Mouse (Mus musculus): ENCODE measurements around the gene Rassf4. TPM values are rescaled to one million over a fixed set of nuclear protein-coding genes. Genes with fewer than 3 reads are reported as not detected.

The Rassf4 gene
- polyA plus RNA-seq, 1 experiment from 2014 or later: 29.0 TPM

- H3K9ac ChIP-seq (replicated peaks): 0 out of 2 replicates have a peak overlapping the region, but pooled peaks have one; percentile 5
- 79% methylated on average over 20 of the region's 20 CpGs for WGBS
- 0 out of 2 replicates have a peak overlapping the region, but pooled peaks have one; percentile 6 for H3K4me2 ChIP-seq
These were observed 22.2 kb downstream of the Rassf4 start for GRCm38 (mm10) chr6:116651437-116652118.

GRCm38 (mm10) chr6:116650406-116650805 is 23.3 kb downstream of the Rassf4 start, which contains the start of gene Depp1:
Depp1 (plus strand) TSS chr6:116650609.
- WGBS: 36% methylated on average over 6 of the region's 6 CpGs
- Histone ChIP-seq H3K4me1 (no peaks in the 10 kb centered on the region), H3K9ac (replicated peaks) (no peak within 1 kb of the TSS), H3K9me3 (replicated peaks) (no peaks in the 10 kb centered on the region), H3K4me2 (0 out of 2 replicates have a peak within 1 kb of the TSS, but pooled peaks have one; percentile 6), H3K36me3 (no peaks in the 10 kb centered on the region), H3K27ac (replicated peaks) (no peak within 1 kb of the TSS), H3K27me3 (replicated peaks) (no peaks in the 10 kb centered on the region), H3K4me3 (replicated peaks) (no peak within 1 kb of the TSS)
- no peak for ATAC-seq (ENCODE audit: low FRiP score)

More at GRCm38 (mm10) chr6:116651437-116652118, 22.2 kb downstream of the Rassf4 start:
- H3K4me1 ChIP-seq: no peaks in the 10 kb centered on the region
- no peak overlapping the region for H3K4me3 ChIP-seq (replicated peaks)
- H3K27me3 ChIP-seq (replicated peaks): no peaks in the 10 kb centered on the region
- H3K36me3 ChIP-seq: no peaks in the 10 kb centered on the region
- no peak overlapping the region for H3K27ac ChIP-seq (replicated peaks)
- no peaks in the 10 kb centered on the region for H3K9me3 ChIP-seq (replicated peaks)
- no peak for ATAC-seq (ENCODE audit: low FRiP score)

- Histone ChIP-seq H3K4me3 (replicated peaks) (no peak overlapping the region), H3K27me3 (replicated peaks) (no peaks in the 10 kb centered on the region), H3K9ac (replicated peaks) (no peak overlapping the region), H3K4me2 (no peak overlapping the region), H3K9me3 (replicated peaks) (no peaks in the 10 kb centered on the region), H3K36me3 (no peaks in the 10 kb centered on the region), H3K4me1 (no peaks in the 10 kb centered on the region), H3K27ac (replicated peaks) (no peak overlapping the region)
- 90% methylated on average over 7 of the region's 7 CpGs for WGBS
- no peak for ATAC-seq (ENCODE audit: low FRiP score)
These were observed 23.9 kb downstream of the Rassf4 start for GRCm38 (mm10) chr6:116649811-116650210.

- no peak for ATAC-seq (ENCODE audit: low FRiP score)
- H3K9ac ChIP-seq (replicated peaks): no peak overlapping the region
These were observed 26.0 kb downstream of the Rassf4 start for GRCm38 (mm10) chr6:116647763-116648162.

GRCm38 (mm10) chr6:116644335-116644734 is 29.4 kb downstream of the Rassf4 start:
- 68% methylated on average over 3 of the region's 3 CpGs for WGBS
- H3K27ac ChIP-seq (replicated peaks): no peak overlapping the region

More at GRCm38 (mm10) chr6:116647763-116648162, 26.0 kb downstream of the Rassf4 start:
- Histone ChIP-seq H3K4me1 (no peaks in the 10 kb centered on the region), H3K27me3 (replicated peaks) (no peaks in the 10 kb centered on the region), H3K4me3 (replicated peaks) (no peak overlapping the region), H3K4me2 (no peak overlapping the region), H3K9me3 (replicated peaks) (no peaks in the 10 kb centered on the region), H3K36me3 (peaks cover 4% of the 10 kb centered on the region; the same call in 1 of the 2 replicates), H3K27ac (replicated peaks) (no peak overlapping the region)
- 80% methylated on average over 12 of the region's 12 CpGs for WGBS

GRCm38 (mm10) chr6:116643881-116644280 is 29.9 kb downstream of the Rassf4 start:
- H3K9ac ChIP-seq (replicated peaks): no peak overlapping the region
- no peaks in the 10 kb centered on the region for H3K4me1 ChIP-seq
- 66% methylated on average over 4 of the region's 4 CpGs for WGBS
- no peak overlapping the region for H3K4me2 ChIP-seq
- H3K4me3 ChIP-seq (replicated peaks): no peak overlapping the region
- no peaks in the 10 kb centered on the region for H3K9me3 ChIP-seq (replicated peaks)
- no peaks in the 10 kb centered on the region for H3K27me3 ChIP-seq (replicated peaks)
- no peak overlapping the region for H3K27ac ChIP-seq (replicated peaks)
- ATAC-seq (ENCODE audit: low FRiP score): no peak
- H3K36me3 ChIP-seq: peaks cover 4% of the 10 kb centered on the region; the same call in 1 of the 2 replicates

More at GRCm38 (mm10) chr6:116644335-116644734, 29.4 kb downstream of the Rassf4 start:
- H3K9me3 ChIP-seq (replicated peaks): no peaks in the 10 kb centered on the region
- no peak for ATAC-seq (ENCODE audit: low FRiP score)
- H3K9ac ChIP-seq (replicated peaks): no peak overlapping the region
- H3K36me3 ChIP-seq: peaks cover 4% of the 10 kb centered on the region; the same call in 1 of the 2 replicates
- H3K4me2 ChIP-seq: no peak overlapping the region
- H3K27me3 ChIP-seq (replicated peaks): no peaks in the 10 kb centered on the region
- H3K4me1 ChIP-seq: no peaks in the 10 kb centered on the region
- H3K4me3 ChIP-seq (replicated peaks): no peak overlapping the region

- no peak for ATAC-seq (ENCODE audit: low FRiP score)
- H3K4me1 ChIP-seq: no peaks in the 10 kb centered on the region
- no peak overlapping the region for H3K9ac ChIP-seq (replicated peaks)
- no peak overlapping the region for H3K4me2 ChIP-seq
- peaks cover 4% of the 10 kb centered on the region; the same call in 1 of the 2 replicates for H3K36me3 ChIP-seq
- WGBS: 88% methylated on average over 11 of the region's 11 CpGs
- H3K4me3 ChIP-seq (replicated peaks): no peak overlapping the region
- no peak overlapping the region for H3K27ac ChIP-seq (replicated peaks)
- H3K9me3 ChIP-seq (replicated peaks): no peaks in the 10 kb centered on the region
- no peaks in the 10 kb centered on the region for H3K27me3 ChIP-seq (replicated peaks)
These were observed 30.8 kb downstream of the Rassf4 start for GRCm38 (mm10) chr6:116642942-116643341.

GRCm38 (mm10) chr6:116639663-116640062 is 34.1 kb downstream of the Rassf4 start:
- no peaks in the 10 kb centered on the region for H3K4me1 ChIP-seq
- H3K4me2 ChIP-seq: no peak overlapping the region
- no peaks in the 10 kb centered on the region for H3K27me3 ChIP-seq (replicated peaks)
- H3K27ac ChIP-seq (replicated peaks): no peak overlapping the region
- no peaks in the 10 kb centered on the region for H3K9me3 ChIP-seq (replicated peaks)
- H3K9ac ChIP-seq (replicated peaks): no peak overlapping the region
- no peak for ATAC-seq (ENCODE audit: low FRiP score)
- H3K4me3 ChIP-seq (replicated peaks): no peak overlapping the region
- peaks cover 4% of the 10 kb centered on the region; the same call in 1 of the 2 replicates for H3K36me3 ChIP-seq
- WGBS: 68% methylated on average over 2 of the region's 2 CpGs

GRCm38 (mm10) chr6:116638871-116639270 is 34.9 kb downstream of the Rassf4 start:
- Histone ChIP-seq H3K4me2 (no peak overlapping the region), H3K27ac (replicated peaks) (no peak overlapping the region), H3K4me1 (no peaks in the 10 kb centered on the region), H3K9me3 (replicated peaks) (no peaks in the 10 kb centered on the region), H3K4me3 (replicated peaks) (no peak overlapping the region), H3K27me3 (replicated peaks) (no peaks in the 10 kb centered on the region), H3K9ac (replicated peaks) (no peak overlapping the region), H3K36me3 (no peaks in the 10 kb centered on the region)
- no peak for ATAC-seq (ENCODE audit: low FRiP score)
- WGBS: 97% methylated on average over 2 of the region's 2 CpGs

- Histone ChIP-seq H3K9me3 (replicated peaks) (no peaks in the 10 kb centered on the region), H3K9ac (replicated peaks) (no peak overlapping the region), H3K36me3 (no peaks in the 10 kb centered on the region), H3K4me2 (no peak overlapping the region), H3K4me1 (no peaks in the 10 kb centered on the region), H3K27ac (replicated peaks) (no peak overlapping the region), H3K27me3 (replicated peaks) (no peaks in the 10 kb centered on the region), H3K4me3 (replicated peaks) (no peak overlapping the region)
- WGBS: 88% methylated on average over 5 of the region's 5 CpGs
- no peak for ATAC-seq (ENCODE audit: low FRiP score)
These were observed 36.3 kb downstream of the Rassf4 start for GRCm38 (mm10) chr6:116637496-116637895.

GRCm38 (mm10) chr6:116636581-116637235 is 37.0 kb downstream of the Rassf4 start:
- H3K4me1 ChIP-seq: no peaks in the 10 kb centered on the region
- no peak overlapping the region for H3K27ac ChIP-seq (replicated peaks)
- no peak for ATAC-seq (ENCODE audit: low FRiP score)
- H3K4me2 ChIP-seq: no peak overlapping the region
- H3K27me3 ChIP-seq (replicated peaks): no peaks in the 10 kb centered on the region
- H3K9ac ChIP-seq (replicated peaks): no peak overlapping the region
- 85% methylated on average over 9 of the region's 9 CpGs for WGBS
- no peak overlapping the region for H3K4me3 ChIP-seq (replicated peaks)
- no peaks in the 10 kb centered on the region for H3K9me3 ChIP-seq (replicated peaks)
- H3K36me3 ChIP-seq: no peaks in the 10 kb centered on the region
